Comparison of ENCODE assay signal across 8 mouse cellular contexts in the genomic region with DNA sequence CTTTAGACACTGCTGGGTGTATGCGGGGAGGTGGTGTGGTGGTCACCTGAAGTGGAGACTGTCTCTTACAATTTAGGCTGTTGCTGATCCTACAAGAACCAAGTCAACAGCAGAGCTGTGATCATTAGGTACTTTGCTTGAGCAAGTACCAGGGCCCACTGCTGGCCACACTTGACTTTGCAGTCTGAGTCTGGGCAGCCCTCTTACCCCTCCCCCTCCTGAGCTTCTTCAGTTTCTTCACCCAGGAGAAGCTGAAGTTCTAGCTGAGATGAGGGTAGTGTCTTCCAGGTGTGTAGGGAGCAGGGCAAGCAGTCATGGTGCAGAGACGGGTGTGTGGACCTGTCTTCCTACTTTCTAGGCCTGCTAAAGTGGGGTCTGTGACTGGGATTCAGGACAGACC. TPM values are rescaled to one million over a fixed set of nuclear protein-coding genes. Genes with fewer than 3 reads are reported as not detected.
DNase-seq lines count a peak whose midpoint lies in the region; ATAC-seq and TF ChIP-seq lines count a peak whose summit lies in the region.

No protein-coding gene starts in this region.

- no peak overlapping the region for H3K9ac ChIP-seq in limb, embryonic 14.5 days (ENCODE audit: low read depth, low read length, severe bottlenecking)

- no peaks in the 10 kb centered on the region for H3K36me3 ChIP-seq in limb, embryonic 14.5 days (ENCODE audit: control insufficient read depth, insufficient read depth, low read length)

- peaks cover 6% of the 10 kb centered on the region; the same call in 1 of the 2 replicates for H3K4me1 ChIP-seq in limb, embryonic 14.5 days (ENCODE audit: control insufficient read depth, insufficient read depth, low read length)

- 68% methylated on average over 2 of the region's 2 CpGs for whole genome bisulfite sequencing in limb, embryonic 14.5 days

- H3K4me2 ChIP-seq in limb, embryonic 14.5 days (replicated peaks; ENCODE audit: low read depth, low read length, severe bottlenecking), result peak overlapping the region; percentile 31

- ATAC-seq in limb, embryonic 14.5 days (ENCODE audit: low FRiP score, low read depth), result no peak

- no peak overlapping the region; the same call in 1 of the 2 replicates for H3K4me3 ChIP-seq in limb, embryonic 14.5 days (replicated peaks; ENCODE audit: low read length)

- TF ChIP-seq POLR2A in limb, embryonic 14.5 days (IDR thresholded peaks at IDR 0.05; ENCODE audit: borderline replicate concordance, extremely low read depth, insufficient read depth, insufficient read length), result no peak

- H3K27me3 ChIP-seq in limb, embryonic 14.5 days (ENCODE audit: control insufficient read depth, insufficient read depth, low read length), result no peaks in the 10 kb centered on the region

- DNase-seq in spleen, adult 18-20 months, result peak; percentile 18 to 38
- DNase-seq in spleen, adult 12 weeks (ENCODE audit: low spot score), result no peak
- peak; percentile 61 for DNase-seq in cerebellum, adult 9-10 months
- peak; percentile 22 to 42 for DNase-seq in gastrocnemius, adult 8-10 months (ENCODE audit: low spot score in 2 of 2)
- DNase-seq in kidney, adult 8-10 months, result peak; percentile 12 to 19
- peak; percentile 12 for DNase-seq in limb, embryonic 14.5 days (ENCODE audit: low spot score)
- DNase-seq in ovary, postnatal 36 days (ENCODE audit: low spot score), result peak; percentile 48
- DNase-seq in yolk sac, embryonic 10.5 days (ENCODE audit: low spot score), result no peak

- no peak overlapping the region for H3K27ac ChIP-seq in limb, embryonic 14.5 days (replicated peaks; ENCODE audit: low read depth, low read length)

- no peaks in the 10 kb centered on the region for H3K9me3 ChIP-seq in limb, embryonic 14.5 days (ENCODE audit: control insufficient read depth, low read length)

RNA-seq across cellular contexts. Expression of gene Bmyc, which starts 1.6 kb away (rescaled TPM):
- 10 to 100 TPM; 18.7 to 22.3 (median 20.6) TPM for total RNA-seq in gastrocnemius, adult 8-10 months (2022)
- polyA plus RNA-seq in limb, embryonic 14.5 days (2012; rRNA removed), result 66.3 and 75.3 TPM in 2 replicates
- polyA plus RNA-seq in limb, embryonic 14.5 days (2014; fragmentation: Nextera tagmentation; extraction: Ambion mirVana), result 93.1 and 93.5 TPM in 2 replicates

RNA-seq across cellular contexts. Expression of gene Obp2a, which starts 8.3 kb away (rescaled TPM):
- total RNA-seq in gastrocnemius, adult 8-10 months (2022), result not detected
- polyA plus RNA-seq in limb, embryonic 14.5 days (2012; rRNA removed), result not detected in 2 replicates
- polyA plus RNA-seq in limb, embryonic 14.5 days (2014; fragmentation: Nextera tagmentation; extraction: Ambion mirVana), result not detected in 2 replicates

RNA-seq across cellular contexts. Expression of gene Lcn10, which starts 25.6 kb away (rescaled TPM):
- not detected for total RNA-seq in gastrocnemius, adult 8-10 months (2022)
- not detected in 2 replicates for polyA plus RNA-seq in limb, embryonic 14.5 days (2012; rRNA removed)
- polyA plus RNA-seq in limb, embryonic 14.5 days (2014; fragmentation: Nextera tagmentation; extraction: Ambion mirVana), result not detected in 2 replicates

RNA-seq across cellular contexts. Expression of gene Obp2b, which starts 28.7 kb away (rescaled TPM):
- not detected for total RNA-seq in gastrocnemius, adult 8-10 months (2022)
- polyA plus RNA-seq in limb, embryonic 14.5 days (2012; rRNA removed), result not detected in 2 replicates
- polyA plus RNA-seq in limb, embryonic 14.5 days (2014; fragmentation: Nextera tagmentation; extraction: Ambion mirVana), result not detected in 2 replicates

RNA-seq across cellular contexts. Expression of gene Lcn6, which starts 31.5 kb away (rescaled TPM):
- total RNA-seq in gastrocnemius, adult 8-10 months (2022), result not detected
- polyA plus RNA-seq in limb, embryonic 14.5 days (2012; rRNA removed), result not detected in 2 replicates
- polyA plus RNA-seq in limb, embryonic 14.5 days (2014; fragmentation: Nextera tagmentation; extraction: Ambion mirVana), result not detected in 2 replicates

Comparison
In these comparisons a context has a peak if more than half of its experiments do, and no peak if none do; other contexts are left out.
1. DNase-seq: peak in spleen, adult 18-20 months (2 of 2), cerebellum, adult 9-10 months (single experiment), gastrocnemius, adult 8-10 months (2 of 2), kidney, adult 8-10 months (2 of 2), limb, embryonic 14.5 days (single experiment) and ovary, postnatal 36 days (single experiment); none in spleen, adult 12 weeks (single experiment) and yolk sac, embryonic 10.5 days (single experiment).